23 mouse cellular contexts compared by ENCODE assay signal in genomic region chr6:70724722-70725121, GRCm38 (mm10).
"Had no signal": no experiment of that assay in that cellular context is flagged by ENCODE, and none has a peak within 500 bp of the region (broad histone marks: within the 10 kb centered on the region; RNA-seq: fewer than 3 reads in every experiment).

No protein-coding gene starts in this region.

- H3K4me3 ChIP-seq: heart, embryonic 10.5 days; heart, embryonic 12.5 days; hindbrain, embryonic 13.5 days; hindbrain, embryonic 15.5 days; layer of hippocampus, adult 2 months; left cerebral cortex, adult 2 months; limb, embryonic 13.5 days; limb, embryonic 15.5 days; liver, embryonic 12.5 days had no signal

- H3K27me3 ChIP-seq: heart, embryonic 12.5 days; hindbrain, embryonic 13.5 days; hindbrain, embryonic 15.5 days; limb, embryonic 13.5 days; limb, embryonic 15.5 days; liver, embryonic 12.5 days had no signal

- H3K27ac ChIP-seq: heart, embryonic 10.5 days; hindbrain, embryonic 13.5 days; hindbrain, embryonic 15.5 days; hindbrain, postnatal 0 days; layer of hippocampus, adult 2 months; left cerebral cortex, adult 2 months; limb, embryonic 13.5 days; limb, embryonic 15.5 days; liver, embryonic 12.5 days; liver, embryonic 14.5 days had no signal

- H3K4me1 ChIP-seq: heart, embryonic 10.5 days; heart, embryonic 12.5 days; hindbrain, embryonic 13.5 days; hindbrain, embryonic 15.5 days; limb, embryonic 13.5 days; limb, embryonic 15.5 days had no signal

- H3K36me3 ChIP-seq: heart, embryonic 10.5 days; heart, embryonic 12.5 days; hindbrain, embryonic 13.5 days; hindbrain, embryonic 15.5 days; limb, embryonic 13.5 days; limb, embryonic 15.5 days; liver, embryonic 12.5 days had no signal

- DNase-seq: gastrocnemius, postnatal 14 days; gastrocnemius, postnatal 36 days; heart, adult 18-20 months; heart, postnatal 14 days; heart, postnatal 36 days; kidney, adult 11 months; kidney, adult 2 months; kidney, adult 9 months; kidney, postnatal 10 days; kidney, postnatal 25 days; kidney, postnatal 4 days; left cerebral cortex, postnatal 4 days had no signal
